Mouse (Mus musculus) liver, postnatal 0 days (tissue): Measurements from ENCODE around the gene Gjc1. TPM values are rescaled to one million over a fixed set of nuclear protein-coding genes. Genes with fewer than 3 reads are reported as not detected.

Source experiments
- ATAC-seq: fragments of 200-750 bp; cut with Nextera tagmentation; 2 replicates; pipeline ENCODE4 v1.8.0; 2017; ENCODE audit warnings: mild to moderate bottlenecking, moderate library complexity
- DNase-seq: peaks from one replicate; pipeline ENCODE4 v3.0.0-alpha.2; 2016
- H3K27ac ChIP-seq: fragments of 300-500 bp; sonication (generic); 2 replicates; pipeline ENCODE4 v1.5.1; 2014; ENCODE audit warnings: antibody characterized with exemption, moderate library complexity, mild to moderate bottlenecking, low read depth
- H3K27me3 ChIP-seq: fragments of 300-500 bp; sonication (generic); 2 replicates; pipeline ENCODE4 v1.6.1; 2014; ENCODE audit warnings: low read length, control low read depth, mixed read lengths; ENCODE audit not compliant: insufficient read depth
- H3K36me3 ChIP-seq: fragments of 300-500 bp; sonication (generic); replicated peaks from 2 replicates; pipeline ENCODE4 v1.6.1; 2014; ENCODE audit warnings: mild to moderate bottlenecking, control low read depth, low read length, moderate library complexity, mixed read lengths; ENCODE audit not compliant: insufficient read depth
- H3K4me1 ChIP-seq: fragments of 300-500 bp; sonication (generic); 2 replicates; pipeline ENCODE4 v1.6.1; 2014; ENCODE audit warnings: antibody characterized with exemption, mild to moderate bottlenecking, control low read depth; ENCODE audit not compliant: insufficient read depth
- H3K4me2 ChIP-seq: fragments of 300-500 bp; sonication (generic); 2 replicates; pipeline ENCODE4 v1.6.1; 2014; ENCODE audit warnings: low read depth, mild to moderate bottlenecking, low read length, moderate library complexity, mixed read lengths
- H3K4me3 ChIP-seq: fragments of 300-500 bp; sonication (generic); 2 replicates; pipeline ENCODE4 v1.5.1; 2014; ENCODE audit warnings: low read depth, low read length
- H3K9ac ChIP-seq: fragments of 300-500 bp; sonication (generic); replicated peaks from 2 replicates; pipeline ENCODE4 v1.6.1; 2014; ENCODE audit warnings: mild to moderate bottlenecking, moderate library complexity
- H3K9me3 ChIP-seq: fragments of 300-500 bp; sonication (generic); 2 replicates; pipeline ENCODE4 v1.6.1; 2016; ENCODE audit warnings: mild to moderate bottlenecking, control low read depth, low read length, mixed read lengths
- CTCF ChIP-seq: sonication (generic); IDR thresholded peaks from 2 replicates; pipeline ENCODE4 v1.5.1; 2016; ENCODE audit warnings: antibody characterized with exemption, low read depth
- EP300 ChIP-seq: IDR thresholded peaks from 2 replicates; pipeline ENCODE4 v1.6.1; 2016; ENCODE audit warnings: antibody characterized with exemption, low read depth, mild to moderate bottlenecking
- WGBS: fragments of 180-500 bp; shearing (Covaris S2); extraction: QIAGEN DNeasy Blood & Tissue Kit; methylation state at CpG from one replicate; pipeline ENCODE4 v1.1.7; 2014; ENCODE audit not compliant: insufficient replicate concordance; 5-methylcytosine and 5-hydroxymethylcytosine counted together
- polyA plus RNA-seq: library from polyadenylated mRNA; unstranded; fragments of >200 nt; fragmentation: Nextera tagmentation; extraction: Ambion mirVana; gene quantifications from 2 replicates; pipeline ENCODE4 v1.2.1, GENCODE M21; 2015

Gene Gjc1
- 1.4 and 1.6 TPM in 2 replicates for polyA plus RNA-seq

DNA sequence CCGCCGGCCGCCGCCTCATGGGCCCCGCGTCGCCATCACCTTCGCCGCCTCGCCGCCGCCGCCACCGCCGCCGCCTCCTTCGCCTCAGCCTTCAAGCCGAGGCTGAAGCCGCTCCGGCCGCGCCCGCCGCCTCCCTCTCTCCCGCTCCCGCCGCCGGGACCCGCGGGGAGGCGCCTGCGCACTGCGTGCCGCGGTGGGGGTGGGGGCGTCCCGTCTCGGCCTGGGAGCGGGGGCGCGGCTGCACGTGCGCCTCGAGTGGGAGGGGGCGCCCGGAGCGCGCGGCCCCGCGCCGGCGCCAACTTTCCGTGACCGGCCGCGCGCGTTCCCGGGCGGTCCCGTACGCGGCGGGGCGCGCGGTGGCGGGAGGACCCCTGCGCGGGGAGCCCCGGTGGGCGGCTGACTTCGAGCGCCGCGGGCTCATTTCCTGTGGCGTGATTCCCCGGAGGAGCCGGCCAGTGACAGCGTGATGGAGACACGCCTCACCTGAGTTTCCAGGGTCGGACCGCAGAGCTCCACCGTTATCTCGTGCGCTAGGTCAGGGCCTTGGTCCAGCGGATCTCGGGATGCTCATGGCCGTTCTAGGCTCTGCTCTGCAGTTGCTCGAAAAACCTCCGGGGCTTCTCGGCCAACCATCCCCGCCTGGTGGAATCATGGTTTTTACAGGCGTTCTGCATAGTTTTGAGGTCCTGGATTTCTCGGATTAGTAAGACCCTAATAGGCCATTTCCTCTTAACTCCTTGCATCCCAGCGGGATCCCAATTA, at the start of gene Gjc1:
TSS of gene Gjc1 (minus strand) at position 680 of the 762 bp plus-strand sequence.
- 0 out of 2 replicates have a peak within 1 kb of the TSS, but pooled peaks have one; percentile 31 for H3K27ac ChIP-seq
- H3K36me3 ChIP-seq: no peaks in the 10 kb centered on the region
- peak; percentile 23; the same call in 1 of the 2 replicates for ATAC-seq
- no peaks in the 10 kb centered on the region for H3K9me3 ChIP-seq
- H3K27me3 ChIP-seq: peaks cover 61% of the 10 kb centered on the region
- peak; percentile 36 for DNase-seq
- peaks cover 7% of the 10 kb centered on the region for H3K4me1 ChIP-seq
- peak within 1 kb of the TSS; percentile 49 for H3K4me3 ChIP-seq
- WGBS: 1% methylated on average over 61 of the region's 97 CpGs
- H3K9ac ChIP-seq: peak within 1 kb of the TSS; percentile 31
- no peak for TF ChIP-seq EP300
- TF ChIP-seq CTCF: no peak
- H3K4me2 ChIP-seq: peak within 1 kb of the TSS; percentile 70

DNA sequence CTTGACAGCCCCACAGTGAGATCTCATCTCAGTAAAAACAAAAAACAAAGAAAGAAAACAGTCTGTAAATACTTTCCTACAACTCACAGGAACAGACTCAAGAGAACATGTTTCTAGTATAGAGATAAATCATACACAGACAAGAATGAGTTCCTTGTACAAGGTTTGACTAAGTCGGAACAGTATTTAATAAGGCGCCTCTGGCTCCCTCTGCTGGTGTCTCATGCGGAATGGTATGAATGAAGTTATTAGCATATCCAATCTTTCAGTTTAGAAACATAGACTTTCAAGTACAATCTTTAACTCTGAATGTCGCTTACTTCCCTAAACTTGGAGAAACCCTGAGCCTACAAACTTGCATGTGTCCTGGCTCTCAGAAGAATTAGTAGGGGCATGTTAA, 44.8 kb upstream of the Gjc1 start:
- Histone ChIP-seq H3K4me3 (no peak overlapping the region), H3K4me1 (no peaks in the 10 kb centered on the region), H3K27me3 (no peaks in the 10 kb centered on the region), H3K9me3 (no peaks in the 10 kb centered on the region), H3K4me2 (no peak overlapping the region), H3K36me3 (peaks cover 62% of the 10 kb centered on the region), H3K27ac (no peak overlapping the region), H3K9ac (no peak overlapping the region)
- 36% methylated on average over 4 of the region's 4 CpGs for WGBS
- DNase-seq (peak; percentile 64), ATAC-seq (no peak)
- TF ChIP-seq CTCF (peak; percentile 67), EP300 (no peak)

DNA sequence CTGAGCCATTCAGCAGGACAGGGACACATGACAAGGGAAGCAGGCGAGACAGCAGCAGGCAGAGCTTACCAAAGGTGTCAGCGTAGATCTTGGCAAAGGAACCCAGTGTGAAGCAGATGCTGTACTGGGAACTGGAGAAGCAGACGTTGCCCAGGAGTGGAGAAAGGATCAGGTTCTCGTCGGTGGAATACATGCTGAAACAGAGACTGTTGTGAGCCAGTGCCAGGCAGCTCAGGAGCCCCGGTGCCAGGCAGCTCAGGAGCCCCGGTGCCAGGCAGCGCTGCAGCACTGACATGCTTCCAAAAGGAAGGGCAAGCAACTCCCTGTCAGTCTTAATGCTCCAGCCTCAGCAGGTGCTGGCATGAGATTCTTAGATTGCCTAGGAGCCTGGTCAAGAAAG, 40.4 kb upstream of the Gjc1 start:
- H3K27ac ChIP-seq: no peak overlapping the region
- H3K36me3 ChIP-seq: peaks cover 62% of the 10 kb centered on the region
- no peak overlapping the region for H3K4me3 ChIP-seq
- no peaks in the 10 kb centered on the region for H3K9me3 ChIP-seq
- TF ChIP-seq EP300 (no peak), CTCF (no peak)
- H3K4me1 ChIP-seq: no peaks in the 10 kb centered on the region
- H3K9ac ChIP-seq: no peak overlapping the region
- no peaks in the 10 kb centered on the region for H3K27me3 ChIP-seq
- WGBS: 91% methylated on average over 8 of the region's 8 CpGs
- H3K4me2 ChIP-seq: no peak overlapping the region
- ATAC-seq: no peak
- DNase-seq: no peak

DNA sequence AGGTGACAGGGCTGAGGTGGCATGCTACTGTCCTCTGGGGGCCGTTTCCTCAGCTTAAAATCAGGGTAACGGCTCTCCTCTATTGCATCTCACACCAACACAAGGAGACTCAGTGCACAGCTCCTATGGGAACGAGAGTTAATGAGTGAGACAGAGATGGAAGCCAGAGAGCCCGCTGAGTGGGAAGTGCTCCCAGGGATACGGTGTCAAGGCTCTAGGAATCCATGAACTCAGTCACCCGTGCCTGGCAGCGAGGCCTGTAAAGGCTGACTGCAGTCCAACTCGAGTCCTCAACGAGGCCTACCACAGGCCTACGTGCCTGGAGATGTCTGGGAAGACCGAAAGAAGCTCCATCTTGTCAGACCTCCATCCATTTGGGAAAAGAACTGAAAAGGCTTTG, 39.5 kb upstream of the Gjc1 start:
- no peak for TF ChIP-seq EP300
- TF ChIP-seq CTCF: no peak
- WGBS: 93% methylated on average over 11 of the region's 11 CpGs
- no peak overlapping the region for H3K27ac ChIP-seq
- ATAC-seq (no peak), DNase-seq (no peak)
- no peaks in the 10 kb centered on the region for H3K9me3 ChIP-seq
- no peak overlapping the region for H3K4me2 ChIP-seq
- H3K4me1 ChIP-seq: no peaks in the 10 kb centered on the region
- no peaks in the 10 kb centered on the region for H3K27me3 ChIP-seq
- no peak overlapping the region for H3K4me3 ChIP-seq
- H3K9ac ChIP-seq: no peak overlapping the region
- H3K36me3 ChIP-seq: peaks cover 69% of the 10 kb centered on the region

DNA sequence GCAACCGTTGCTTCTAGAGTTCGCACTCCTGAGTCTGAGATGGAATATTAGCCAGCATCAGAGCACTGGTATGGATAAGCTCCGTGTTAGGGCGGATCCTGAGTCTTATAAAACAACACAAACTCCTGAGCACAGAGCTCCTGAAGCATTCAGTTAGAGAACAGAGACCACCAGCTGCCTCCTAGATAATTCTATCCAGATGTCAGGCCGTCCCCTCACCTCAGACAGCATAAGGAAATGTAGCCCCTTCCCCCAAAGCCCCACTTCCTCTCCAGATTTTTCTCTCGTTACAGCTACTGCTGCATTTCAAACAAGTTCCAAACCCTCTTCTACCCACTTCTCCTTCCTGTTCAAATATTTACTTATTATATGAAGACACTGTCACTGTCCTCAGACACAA, 36.4 kb upstream of the Gjc1 start:
- 82% methylated on average over 6 of the region's 6 CpGs for WGBS
- DNase-seq: no peak
- H3K4me1 ChIP-seq: no peaks in the 10 kb centered on the region
- H3K9ac ChIP-seq: no peak overlapping the region
- H3K4me3 ChIP-seq: no peak overlapping the region
- no peaks in the 10 kb centered on the region for H3K9me3 ChIP-seq
- H3K36me3 ChIP-seq: peaks cover 69% of the 10 kb centered on the region
- H3K4me2 ChIP-seq: no peak overlapping the region
- no peak for ATAC-seq
- TF ChIP-seq CTCF: no peak
- TF ChIP-seq EP300: no peak
- H3K27ac ChIP-seq: no peak overlapping the region
- H3K27me3 ChIP-seq: no peaks in the 10 kb centered on the region

DNA sequence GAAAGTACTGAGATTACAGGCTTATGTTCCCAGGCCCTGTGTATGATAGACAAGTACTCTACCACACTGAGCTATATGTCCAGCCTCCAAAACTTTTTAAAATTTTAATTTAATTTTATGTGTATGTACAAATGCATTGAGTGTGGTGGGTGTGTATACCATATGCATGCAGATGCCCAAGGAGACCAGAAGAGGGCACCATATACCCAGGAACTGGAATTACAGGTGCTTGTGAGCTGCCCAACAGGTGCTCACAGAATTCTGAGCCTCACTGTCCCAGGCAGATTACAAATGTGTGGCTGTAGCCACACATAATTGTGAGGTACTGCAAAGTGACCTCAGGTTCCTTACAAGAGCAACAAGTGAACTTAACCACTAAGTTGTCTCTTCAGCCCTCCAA, 34.3 kb upstream of the Gjc1 start:
- DNase-seq: no peak
- TF ChIP-seq EP300: no peak
- peak; percentile 64 for TF ChIP-seq CTCF
- peaks cover 71% of the 10 kb centered on the region for H3K36me3 ChIP-seq
- H3K27me3 ChIP-seq: no peaks in the 10 kb centered on the region
- H3K4me1 ChIP-seq: no peaks in the 10 kb centered on the region
- H3K9ac ChIP-seq: no peak overlapping the region
- no peak overlapping the region for H3K4me2 ChIP-seq
- no peak overlapping the region for H3K4me3 ChIP-seq
- no peaks in the 10 kb centered on the region for H3K9me3 ChIP-seq
- no peak overlapping the region for H3K27ac ChIP-seq
- ATAC-seq: no peak
